Mouse (Mus musculus) heart, embryonic 15.5 days (tissue): ENCODE measurements at regions not wholly inside any gene's neighbourhood (a gene's known extent, or its start where the extent isn't known, plus 50 kb on each side); places are given as distances from the start of the nearest gene placed in this dataset.

Experiments used
- ATAC-seq: fragments of 200-750 bp; cut with Nextera tagmentation; replicated peaks from 2 replicates; pipeline ENCODE4 v1.8.0; 2017; ENCODE audit warnings: low read depth, moderate TSS enrichment; ENCODE audit not compliant: insufficient number of reproducible peaks, insufficient read depth, low FRiP score
- H3K27ac ChIP-seq: fragments of 300-500 bp; sonication (generic); 2 replicates; pipeline ENCODE4 v1.5.1; 2015; ENCODE audit warnings: mild to moderate bottlenecking, inconsistent platforms
- H3K27me3 ChIP-seq: fragments of 300-500 bp; sonication (generic); 2 replicates; pipeline ENCODE4 v1.6.1; 2015; ENCODE audit warnings: inconsistent platforms
- H3K36me3 ChIP-seq: fragments of 300-500 bp; sonication (generic); 2 replicates; pipeline ENCODE4 v1.6.1; 2015; ENCODE audit warnings: mild to moderate bottlenecking, inconsistent platforms
- H3K4me1 ChIP-seq: fragments of 300-500 bp; sonication (generic); replicated peaks from 2 replicates; pipeline ENCODE4 v1.6.1; 2015; ENCODE audit warnings: inconsistent platforms
- H3K4me2 ChIP-seq: fragments of 300-500 bp; sonication (generic); 2 replicates; pipeline ENCODE4 v1.6.1; 2015; ENCODE audit warnings: inconsistent platforms, mild to moderate bottlenecking, moderate library complexity
- H3K4me3 ChIP-seq: fragments of 300-500 bp; sonication (generic); 2 replicates; pipeline ENCODE4 v1.5.1; 2015; ENCODE audit warnings: mild to moderate bottlenecking, inconsistent platforms
- H3K9ac ChIP-seq: fragments of 300-500 bp; sonication (generic); 2 replicates; pipeline ENCODE4 v1.6.1; 2015; ENCODE audit warnings: mild to moderate bottlenecking, inconsistent platforms
- H3K9me3 ChIP-seq: fragments of 300-500 bp; sonication (generic); replicated peaks from 2 replicates; pipeline ENCODE4 v1.6.1; 2016; ENCODE audit warnings: inconsistent platforms
- WGBS: fragments of 180-500 bp; shearing (Covaris S2); methylation state at CpG from one replicate; pipeline ENCODE4 v1.1.7; 2015; ENCODE audit warnings: mixed read lengths; 5-methylcytosine and 5-hydroxymethylcytosine counted together

GRCm38 (mm10) chr1:10880026-10880727, 533.7 kb upstream of the A830018L16Rik start:
- no peak overlapping the region for H3K9ac ChIP-seq
- no peak for ATAC-seq

GRCm38 (mm10) chr1:10898806-10899205, 515.1 kb upstream of the A830018L16Rik start:
- H3K4me3 ChIP-seq, result no peak overlapping the region
- no peak for ATAC-seq
- no peaks in the 10 kb centered on the region for H3K27me3 ChIP-seq
- no peaks in the 10 kb centered on the region for H3K4me1 ChIP-seq
- no peak overlapping the region for H3K4me2 ChIP-seq
- no peaks in the 10 kb centered on the region for H3K36me3 ChIP-seq
- 58% methylated on average over 2 of the region's 2 CpGs for WGBS
- no peak overlapping the region for H3K9ac ChIP-seq
- H3K9me3 ChIP-seq, result no peaks in the 10 kb centered on the region
- H3K27ac ChIP-seq, result no peak overlapping the region

More at GRCm38 (mm10) chr1:10880026-10880727, 533.7 kb upstream of the A830018L16Rik start:
- Histone ChIP-seq H3K4me3 (no peak overlapping the region), H3K9me3 (no peaks in the 10 kb centered on the region), H3K36me3 (no peaks in the 10 kb centered on the region), H3K27ac (no peak overlapping the region), H3K27me3 (no peaks in the 10 kb centered on the region), H3K4me1 (no peaks in the 10 kb centered on the region), H3K4me2 (0 out of 2 replicates have a peak overlapping the region, but pooled peaks have one; percentile 8)
- WGBS, result 58% methylated on average over 12 of the region's 12 CpGs

GRCm38 (mm10) chr1:10902721-10903120, 511.2 kb upstream of the A830018L16Rik start:
- Histone ChIP-seq H3K36me3 (no peaks in the 10 kb centered on the region), H3K4me2 (no peak overlapping the region), H3K27me3 (no peaks in the 10 kb centered on the region), H3K27ac (no peak overlapping the region), H3K9ac (no peak overlapping the region), H3K9me3 (no peaks in the 10 kb centered on the region), H3K4me3 (no peak overlapping the region), H3K4me1 (no peaks in the 10 kb centered on the region)
- no peak for ATAC-seq
- WGBS, result 10% methylated on average over 1 of the region's 1 CpGs

DNA sequence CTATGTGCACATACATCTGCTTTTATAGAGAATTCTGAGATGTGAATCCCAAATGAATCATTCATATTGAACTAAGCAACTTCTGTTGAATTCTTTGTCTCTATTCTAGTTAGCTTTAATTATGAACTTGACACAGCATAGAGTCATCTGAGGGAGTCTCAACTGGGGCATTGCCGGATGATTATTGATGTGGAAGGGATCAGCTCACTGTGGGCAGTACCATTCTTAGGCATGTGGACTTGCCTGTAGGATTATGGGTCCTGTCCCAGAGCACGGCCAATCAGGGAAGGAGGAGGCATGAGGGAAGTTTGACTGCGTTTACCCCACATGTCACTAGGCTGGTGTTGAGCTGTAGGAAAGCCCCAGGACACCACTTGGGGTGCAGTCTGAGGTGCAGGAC, 493.9 kb upstream of the A830018L16Rik start:
- Histone ChIP-seq H3K9me3 (no peaks in the 10 kb centered on the region), H3K9ac (no peak overlapping the region)
- ATAC-seq, result no peak

GRCm38 (mm10) chr1:10932378-10933077, 481.4 kb upstream of the A830018L16Rik start:
- no peak overlapping the region for H3K27ac ChIP-seq
- H3K9me3 ChIP-seq, result no peaks in the 10 kb centered on the region
- no peak for ATAC-seq
- no peaks in the 10 kb centered on the region for H3K4me1 ChIP-seq
- no peaks in the 10 kb centered on the region for H3K36me3 ChIP-seq
- no peak overlapping the region for H3K4me2 ChIP-seq
- WGBS, result 39% methylated on average over 5 of the region's 5 CpGs
- no peak overlapping the region for H3K4me3 ChIP-seq
- no peaks in the 10 kb centered on the region for H3K27me3 ChIP-seq
- no peak overlapping the region for H3K9ac ChIP-seq

More for the DNA sequence above, 493.9 kb upstream of the A830018L16Rik start:
- H3K4me1 ChIP-seq, result no peaks in the 10 kb centered on the region
- no peak overlapping the region for H3K4me3 ChIP-seq
- no peak overlapping the region for H3K27ac ChIP-seq
- no peak overlapping the region for H3K4me2 ChIP-seq
- H3K27me3 ChIP-seq, result no peaks in the 10 kb centered on the region
- no peaks in the 10 kb centered on the region for H3K36me3 ChIP-seq
- 92% methylated on average over 3 of the region's 3 CpGs for WGBS

DNA sequence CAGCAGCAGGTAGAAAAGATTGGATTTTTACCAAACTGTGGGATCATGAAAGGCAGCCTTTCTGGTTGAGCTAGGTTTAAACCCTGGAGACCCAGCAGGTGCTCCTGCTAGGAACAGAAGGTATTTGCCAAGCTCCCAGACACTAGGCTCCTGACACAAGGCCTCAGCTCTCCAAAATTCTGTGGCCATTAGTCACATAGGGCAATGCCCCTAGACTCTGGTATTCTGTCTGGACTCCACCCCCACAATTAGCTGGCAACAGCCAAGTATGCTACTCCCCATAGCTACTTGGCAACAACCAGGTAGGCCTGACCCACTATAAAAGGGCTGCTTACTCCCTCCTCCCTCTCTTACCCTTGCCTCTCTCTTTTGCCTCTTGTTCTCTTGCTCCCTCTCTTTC, 480.7 kb upstream of the A830018L16Rik start:
- H3K4me3 ChIP-seq, result no peak overlapping the region
- H3K9ac ChIP-seq, result no peak overlapping the region
- H3K9me3 ChIP-seq, result no peaks in the 10 kb centered on the region
- no peak overlapping the region for H3K4me2 ChIP-seq
- ATAC-seq, result no peak
- H3K4me1 ChIP-seq, result no peaks in the 10 kb centered on the region
- no peaks in the 10 kb centered on the region for H3K27me3 ChIP-seq
- H3K27ac ChIP-seq, result no peak overlapping the region
- H3K36me3 ChIP-seq, result no peaks in the 10 kb centered on the region

DNA sequence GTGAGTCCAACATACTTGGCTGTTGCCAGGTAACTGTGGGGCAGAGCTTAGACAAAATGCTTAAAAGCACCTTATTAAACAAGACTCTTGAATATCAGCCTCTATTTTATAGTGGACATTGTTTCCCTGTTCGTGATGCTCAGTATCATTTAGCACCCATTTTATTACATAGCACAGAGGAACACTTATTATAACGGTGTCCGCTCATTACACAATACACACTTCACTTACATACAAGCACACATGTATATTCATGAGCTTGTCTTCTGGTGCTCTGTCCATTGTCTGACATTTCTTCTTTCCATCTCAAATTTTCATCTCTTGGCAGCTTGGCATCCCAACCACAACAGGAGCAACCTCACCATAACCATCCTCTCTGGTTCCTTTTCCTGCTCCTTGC, 475.5 kb upstream of the A830018L16Rik start:
- Histone ChIP-seq H3K4me2 (no peak overlapping the region), H3K36me3 (no peaks in the 10 kb centered on the region), H3K27me3 (no peaks in the 10 kb centered on the region), H3K27ac (no peak overlapping the region), H3K4me3 (no peak overlapping the region), H3K9me3 (no peaks in the 10 kb centered on the region), H3K4me1 (no peaks in the 10 kb centered on the region), H3K9ac (no peak overlapping the region)
- 81% methylated on average over 3 of the region's 3 CpGs for WGBS
- ATAC-seq, result no peak

DNA sequence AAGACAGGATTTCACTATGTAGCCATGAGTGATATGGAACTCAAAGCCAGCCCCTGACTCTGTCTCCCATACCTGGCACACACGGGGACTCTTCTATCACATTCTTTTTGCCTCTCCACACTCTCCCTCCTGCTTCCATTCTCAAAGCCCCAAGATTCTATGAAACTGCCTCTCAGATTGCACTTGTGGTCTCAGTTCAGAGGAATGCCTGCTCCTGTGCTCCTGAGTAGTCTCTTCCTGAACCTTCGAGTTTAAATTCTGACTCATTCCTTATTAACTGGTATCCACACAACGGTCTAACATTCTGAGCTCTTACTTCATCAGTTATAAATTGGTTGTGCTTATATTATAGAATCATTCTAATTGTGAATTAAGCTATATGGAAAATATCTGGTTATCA, 473.6 kb upstream of the A830018L16Rik start:
- no peak overlapping the region for H3K4me3 ChIP-seq
- H3K27me3 ChIP-seq, result no peaks in the 10 kb centered on the region
- H3K9ac ChIP-seq, result no peak overlapping the region
- 61% methylated on average over 3 of the region's 3 CpGs for WGBS
- H3K27ac ChIP-seq, result no peak overlapping the region
- no peaks in the 10 kb centered on the region for H3K9me3 ChIP-seq
- no peak for ATAC-seq
- no peaks in the 10 kb centered on the region for H3K36me3 ChIP-seq
- no peaks in the 10 kb centered on the region for H3K4me1 ChIP-seq
- no peak overlapping the region for H3K4me2 ChIP-seq

GRCm38 (mm10) chr1:10942979-10943378, 470.9 kb upstream of the A830018L16Rik start:
- WGBS, result 44% methylated on average over 4 of the region's 4 CpGs
- no peaks in the 10 kb centered on the region for H3K9me3 ChIP-seq

More at GRCm38 (mm10) chr1:10942979-10943378, 470.9 kb upstream of the A830018L16Rik start:
- no peaks in the 10 kb centered on the region for H3K4me1 ChIP-seq
- H3K27me3 ChIP-seq, result no peaks in the 10 kb centered on the region
- ATAC-seq, result no peak
- H3K4me3 ChIP-seq, result no peak overlapping the region
- H3K4me2 ChIP-seq, result no peak overlapping the region
- H3K36me3 ChIP-seq, result no peaks in the 10 kb centered on the region
- H3K27ac ChIP-seq, result no peak overlapping the region
- H3K9ac ChIP-seq, result no peak overlapping the region
